Mouse (Mus musculus): ENCODE data around the gene Bckdk. TPM values are rescaled to one million over a fixed set of nuclear protein-coding genes. Genes with fewer than 3 reads are reported as not detected.

The Bckdk gene
- polyA plus RNA-seq, 1 experiment from 2014 or later: 109 TPM

DNA sequence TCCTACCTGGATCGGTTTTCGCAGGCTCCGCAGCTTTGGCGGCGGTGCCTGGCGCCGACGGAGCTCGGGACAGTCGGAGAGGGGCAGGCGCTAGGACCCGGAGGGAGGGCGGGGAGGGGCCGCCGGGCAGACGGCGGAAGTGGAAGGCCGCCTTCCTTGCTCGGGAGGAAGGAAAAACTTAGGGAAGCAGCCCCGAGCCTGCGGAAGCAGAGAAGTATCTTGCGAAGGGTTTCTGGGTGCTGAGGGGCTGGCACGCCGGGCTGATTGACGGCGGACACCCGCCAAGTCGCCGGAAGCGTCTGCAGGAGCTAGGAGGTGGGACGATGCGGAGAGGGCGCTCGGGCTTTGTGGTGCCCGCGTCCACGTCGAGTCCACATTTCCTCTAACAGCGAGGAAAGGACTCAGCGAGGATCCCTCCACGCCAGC is 27.8 kb upstream of the Bckdk start, which contains the start of gene Zfp646:
Gene Zfp646, plus strand, starts transcription at position 181 of the 426 bp plus-strand sequence.
- no peaks in the 10 kb centered on the region for H3K27me3 ChIP-seq (ENCODE audit: control insufficient read depth, insufficient read depth, low read length)
- H3K4me1 ChIP-seq (ENCODE audit: control insufficient read depth, insufficient read depth, low read length): peaks cover 16% of the 10 kb centered on the region
- peaks cover 28% of the 10 kb centered on the region for H3K36me3 ChIP-seq (ENCODE audit: control insufficient read depth, insufficient read depth, low read length)
- no peaks in the 10 kb centered on the region for H3K9me3 ChIP-seq (ENCODE audit: control insufficient read depth, low read length)
- peak within 1 kb of the TSS; percentile 67 for H3K4me2 ChIP-seq (ENCODE audit: low read depth)
- peak within 1 kb of the TSS; percentile 95 for H3K4me3 ChIP-seq (ENCODE audit: low read depth, low read length)
- H3K27ac ChIP-seq (ENCODE audit: low read depth, low read length): peak within 1 kb of the TSS; percentile 98
- under 1% methylated on average over 41 of the region's 41 CpGs for WGBS
- peak within 1 kb of the TSS; percentile 98 for H3K9ac ChIP-seq (ENCODE audit: low read length)
- ATAC-seq (ENCODE audit: insufficient read depth, low FRiP score, low TSS enrichment): peak; percentile 87
- DNase-seq (ENCODE audit: low spot score): peak; percentile 93

DNA sequence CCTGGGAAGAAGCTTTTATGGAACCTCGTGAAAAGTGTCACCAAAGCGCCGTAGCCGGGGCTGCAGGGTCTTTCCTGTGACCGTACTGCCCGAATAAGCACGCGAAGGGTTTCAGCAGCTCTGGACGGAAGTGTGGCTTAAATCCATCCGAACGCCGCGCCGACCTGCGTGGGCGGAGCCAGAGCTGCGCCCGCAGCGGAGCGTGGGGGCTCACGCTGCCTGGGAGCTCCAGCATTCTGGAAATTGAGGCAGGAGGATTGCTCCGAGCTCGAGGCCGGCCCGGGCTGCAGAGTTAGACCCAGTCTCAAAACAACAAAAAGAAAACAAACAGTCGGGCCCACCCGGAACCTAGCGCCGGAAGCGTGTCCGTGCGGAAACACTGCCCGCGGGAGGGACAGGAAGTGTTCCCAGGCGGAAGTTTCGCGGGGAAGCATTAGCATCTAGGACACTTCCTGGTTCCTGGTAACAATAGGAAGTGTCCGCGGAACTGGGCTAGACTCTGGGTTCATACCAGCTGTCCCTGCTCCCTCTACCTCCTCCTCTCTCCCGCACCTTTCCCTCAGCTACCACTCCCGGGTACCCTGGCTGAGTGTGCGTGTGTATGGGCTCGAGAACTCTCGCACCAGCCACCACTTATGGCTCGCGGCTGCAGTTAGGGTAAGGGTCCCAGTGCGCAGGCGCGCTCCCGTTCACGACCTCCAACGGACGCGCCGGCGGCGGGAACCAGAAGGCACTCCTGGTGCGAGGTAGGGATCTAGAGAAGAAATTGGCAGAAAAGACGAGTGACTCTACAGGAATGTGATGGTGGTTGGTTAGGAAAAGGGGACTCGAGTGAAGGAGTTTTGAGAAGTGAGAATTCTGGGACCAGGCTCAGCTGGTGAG is 27.2 kb upstream of the Bckdk start, which contains the start of gene Zfp668:
Gene Zfp668, minus strand, starts transcription at position 362 of the 882 bp plus-strand sequence.
- peak within 1 kb of the TSS; percentile 67 for H3K4me2 ChIP-seq (ENCODE audit: low read depth)
- peaks cover 35% of the 10 kb centered on the region for H3K36me3 ChIP-seq (ENCODE audit: control insufficient read depth, insufficient read depth, low read length)
- ATAC-seq (ENCODE audit: insufficient read depth, low FRiP score, low TSS enrichment) (peak; percentile 63), DNase-seq (ENCODE audit: low spot score) (peak; percentile 92)
- H3K9ac ChIP-seq (ENCODE audit: low read length): peak within 1 kb of the TSS; percentile 98
- under 1% methylated on average over 60 of the region's 60 CpGs for whole genome bisulfite sequencing
- peak within 1 kb of the TSS; percentile 95 for H3K4me3 ChIP-seq (ENCODE audit: low read depth, low read length)
- peak within 1 kb of the TSS; percentile 98 for H3K27ac ChIP-seq (ENCODE audit: low read depth, low read length)
- H3K4me1 ChIP-seq (ENCODE audit: control insufficient read depth, insufficient read depth, low read length): peaks cover 16% of the 10 kb centered on the region
- no peaks in the 10 kb centered on the region for H3K27me3 ChIP-seq (ENCODE audit: control insufficient read depth, insufficient read depth, low read length)
- no peaks in the 10 kb centered on the region for H3K9me3 ChIP-seq (ENCODE audit: control insufficient read depth, low read length)

DNA sequence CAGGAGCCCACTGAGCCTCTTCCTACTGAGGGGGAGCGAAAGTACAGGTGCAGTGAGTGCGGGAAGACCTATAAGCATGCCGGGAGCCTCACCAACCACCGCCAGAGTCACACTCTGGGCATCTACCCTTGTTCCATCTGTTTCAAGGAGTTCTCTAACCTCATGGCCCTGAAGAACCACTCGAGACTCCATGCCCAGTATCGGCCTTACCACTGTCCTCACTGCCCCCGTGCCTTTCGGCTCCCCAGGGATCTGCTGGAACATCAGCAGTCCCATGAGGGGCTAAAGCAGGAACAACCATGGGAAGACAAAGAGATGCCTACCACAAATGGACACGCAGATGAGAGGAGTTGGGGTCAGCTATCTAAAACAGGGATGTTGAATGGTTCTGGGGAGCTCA is 24.6 kb upstream of the Bckdk start:
- H3K27ac ChIP-seq (ENCODE audit: low read depth, low read length): no peak overlapping the region
- no peak overlapping the region for H3K4me3 ChIP-seq (ENCODE audit: low read depth, low read length)
- no peaks in the 10 kb centered on the region for H3K27me3 ChIP-seq (ENCODE audit: control insufficient read depth, insufficient read depth, low read length)
- H3K9ac ChIP-seq (ENCODE audit: low read length): no peak overlapping the region
- DNase-seq (ENCODE audit: low spot score) (no peak), ATAC-seq (ENCODE audit: insufficient read depth, low FRiP score, low TSS enrichment) (no peak)
- peaks cover 9% of the 10 kb centered on the region for H3K4me1 ChIP-seq (ENCODE audit: control insufficient read depth, insufficient read depth, low read length)
- no peak overlapping the region for H3K4me2 ChIP-seq (ENCODE audit: low read depth)
- no peaks in the 10 kb centered on the region for H3K9me3 ChIP-seq (ENCODE audit: control insufficient read depth, low read length)
- H3K36me3 ChIP-seq (ENCODE audit: control insufficient read depth, insufficient read depth, low read length): peaks cover 55% of the 10 kb centered on the region
- 96% methylated on average over 9 of the region's 9 CpGs for WGBS

DNA sequence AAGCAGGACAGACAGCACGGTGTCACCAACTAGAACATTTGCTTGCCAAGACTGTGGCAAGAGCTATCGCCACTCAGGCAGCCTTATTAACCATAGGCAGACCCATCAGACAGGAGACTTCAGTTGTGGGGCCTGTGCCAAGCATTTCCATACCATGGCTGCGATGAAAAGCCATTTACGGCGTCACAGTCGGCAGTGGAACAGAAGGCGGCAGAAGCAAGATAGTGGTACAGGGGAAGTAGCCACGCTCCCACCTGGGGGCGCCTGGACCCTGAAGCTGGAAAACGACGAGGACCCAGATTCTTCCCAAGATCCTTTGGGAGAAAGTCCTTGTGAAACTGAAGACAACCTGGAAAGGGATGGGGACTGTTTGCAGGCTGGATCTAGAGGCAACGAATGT is 23.5 kb upstream of the Bckdk start:
- 92% methylated on average over 12 of the region's 12 CpGs for WGBS
- no peak for ATAC-seq (ENCODE audit: insufficient read depth, low FRiP score, low TSS enrichment)

DNA sequence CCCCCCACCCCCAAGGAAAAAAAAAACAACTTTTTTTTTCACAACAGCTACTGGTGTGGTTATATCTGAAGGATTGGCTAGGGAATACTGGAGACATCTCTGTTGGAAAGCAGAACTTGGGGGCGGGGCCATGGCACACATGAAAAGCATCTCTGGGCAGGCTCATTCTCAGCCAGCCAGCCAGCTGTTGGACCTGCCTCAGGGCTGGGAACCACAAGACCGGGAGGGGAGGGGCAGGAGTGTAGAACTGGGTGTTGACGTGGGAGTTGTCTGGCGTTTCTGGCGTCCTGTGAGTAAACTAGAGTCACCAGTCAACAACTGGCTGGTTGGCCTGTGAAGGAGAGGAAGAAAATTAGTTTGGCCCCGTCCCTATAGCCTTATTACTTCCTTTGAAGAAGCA is 17.9 kb upstream of the Bckdk start:
- DNase-seq (ENCODE audit: low spot score) (no peak), ATAC-seq (ENCODE audit: insufficient read depth, low FRiP score, low TSS enrichment) (no peak)
- no peak overlapping the region for H3K4me2 ChIP-seq (ENCODE audit: low read depth)
- H3K9me3 ChIP-seq (ENCODE audit: control insufficient read depth, low read length): no peaks in the 10 kb centered on the region
- WGBS: 77% methylated on average over 6 of the region's 6 CpGs
- H3K4me1 ChIP-seq (ENCODE audit: control insufficient read depth, insufficient read depth, low read length): no peaks in the 10 kb centered on the region
- H3K27ac ChIP-seq (ENCODE audit: low read depth, low read length): no peak overlapping the region
- H3K27me3 ChIP-seq (ENCODE audit: control insufficient read depth, insufficient read depth, low read length): no peaks in the 10 kb centered on the region
- peaks cover 44% of the 10 kb centered on the region for H3K36me3 ChIP-seq (ENCODE audit: control insufficient read depth, insufficient read depth, low read length)
- H3K4me3 ChIP-seq (ENCODE audit: low read depth, low read length): no peak overlapping the region
- no peak overlapping the region for H3K9ac ChIP-seq (ENCODE audit: low read length)

More for the DNA sequence above, 23.5 kb upstream of the Bckdk start:
- Histone ChIP-seq H3K9ac (ENCODE audit: low read length) (no peak overlapping the region), H3K36me3 (ENCODE audit: control insufficient read depth, insufficient read depth, low read length) (peaks cover 62% of the 10 kb centered on the region), H3K27ac (ENCODE audit: low read depth, low read length) (no peak overlapping the region), H3K9me3 (ENCODE audit: control insufficient read depth, low read length) (no peaks in the 10 kb centered on the region), H3K27me3 (ENCODE audit: control insufficient read depth, insufficient read depth, low read length) (no peaks in the 10 kb centered on the region), H3K4me2 (ENCODE audit: low read depth) (no peak overlapping the region), H3K4me1 (ENCODE audit: control insufficient read depth, insufficient read depth, low read length) (peaks cover 5% of the 10 kb centered on the region; the same call in 1 of the 2 replicates), H3K4me3 (ENCODE audit: low read depth, low read length) (no peak overlapping the region)
- no peak for DNase-seq (ENCODE audit: low spot score)

DNA sequence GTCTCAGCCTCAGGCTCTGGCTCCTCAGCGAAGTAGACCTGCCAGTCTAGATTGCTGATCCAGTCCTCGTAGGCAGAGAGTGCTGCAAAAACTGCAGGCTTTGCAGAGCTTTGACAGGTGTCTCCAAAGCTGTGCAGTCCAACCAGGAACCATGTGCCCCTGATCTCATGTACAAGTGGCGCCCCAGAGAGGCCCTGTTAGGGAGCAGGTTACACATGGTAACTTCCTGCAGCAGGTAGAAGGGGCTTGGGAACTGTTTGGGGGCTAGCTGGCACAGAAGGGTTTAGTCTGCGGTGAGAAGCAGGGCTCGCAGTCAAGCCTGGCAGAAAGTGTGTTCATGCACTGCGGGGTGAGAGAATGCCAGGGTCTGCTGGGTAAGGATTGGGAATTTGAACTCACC is 17.3 kb upstream of the Bckdk start:
- peaks cover 38% of the 10 kb centered on the region for H3K36me3 ChIP-seq (ENCODE audit: control insufficient read depth, insufficient read depth, low read length)
- no peaks in the 10 kb centered on the region for H3K9me3 ChIP-seq (ENCODE audit: control insufficient read depth, low read length)
- no peak overlapping the region for H3K4me2 ChIP-seq (ENCODE audit: low read depth)
- DNase-seq (ENCODE audit: low spot score): no peak
- no peak overlapping the region for H3K9ac ChIP-seq (ENCODE audit: low read length)
- WGBS: 92% methylated on average over 6 of the region's 6 CpGs
- no peaks in the 10 kb centered on the region for H3K27me3 ChIP-seq (ENCODE audit: control insufficient read depth, insufficient read depth, low read length)
- no peak for ATAC-seq (ENCODE audit: insufficient read depth, low FRiP score, low TSS enrichment)
- no peak overlapping the region for H3K27ac ChIP-seq (ENCODE audit: low read depth, low read length)
- no peaks in the 10 kb centered on the region for H3K4me1 ChIP-seq (ENCODE audit: control insufficient read depth, insufficient read depth, low read length)
- H3K4me3 ChIP-seq (ENCODE audit: low read depth, low read length): no peak overlapping the region

DNA sequence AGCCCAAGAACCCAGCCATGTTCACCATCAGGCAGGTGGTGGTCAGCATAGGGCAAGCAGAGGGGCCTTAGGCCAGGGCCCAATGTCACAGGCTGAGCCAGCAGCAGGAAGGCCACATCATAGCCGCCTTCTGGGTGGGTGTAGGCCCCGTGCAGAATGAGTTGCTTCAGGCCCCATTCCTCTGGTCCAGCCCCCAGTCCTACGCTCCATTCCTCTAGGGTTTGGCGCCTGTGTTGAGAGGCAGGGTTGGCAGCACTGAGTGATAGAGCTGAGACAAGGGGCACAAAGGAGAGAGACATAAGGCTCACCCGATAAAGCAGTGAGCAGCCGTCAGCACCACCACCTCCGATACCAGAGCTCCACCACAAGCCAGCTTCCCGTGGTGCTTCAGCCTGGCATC is 16.7 kb upstream of the Bckdk start:
- WGBS: 84% methylated on average over 8 of the region's 8 CpGs
- H3K4me3 ChIP-seq (ENCODE audit: low read depth, low read length): no peak overlapping the region
- H3K4me1 ChIP-seq (ENCODE audit: control insufficient read depth, insufficient read depth, low read length): no peaks in the 10 kb centered on the region
- H3K9ac ChIP-seq (ENCODE audit: low read length): no peak overlapping the region
- ATAC-seq (ENCODE audit: insufficient read depth, low FRiP score, low TSS enrichment): no peak
- no peak overlapping the region for H3K4me2 ChIP-seq (ENCODE audit: low read depth)
- H3K9me3 ChIP-seq (ENCODE audit: control insufficient read depth, low read length): no peaks in the 10 kb centered on the region
- no peak for DNase-seq (ENCODE audit: low spot score)
- no peak overlapping the region for H3K27ac ChIP-seq (ENCODE audit: low read depth, low read length)
- H3K27me3 ChIP-seq (ENCODE audit: control insufficient read depth, insufficient read depth, low read length): no peaks in the 10 kb centered on the region
- peaks cover 33% of the 10 kb centered on the region for H3K36me3 ChIP-seq (ENCODE audit: control insufficient read depth, insufficient read depth, low read length)

DNA sequence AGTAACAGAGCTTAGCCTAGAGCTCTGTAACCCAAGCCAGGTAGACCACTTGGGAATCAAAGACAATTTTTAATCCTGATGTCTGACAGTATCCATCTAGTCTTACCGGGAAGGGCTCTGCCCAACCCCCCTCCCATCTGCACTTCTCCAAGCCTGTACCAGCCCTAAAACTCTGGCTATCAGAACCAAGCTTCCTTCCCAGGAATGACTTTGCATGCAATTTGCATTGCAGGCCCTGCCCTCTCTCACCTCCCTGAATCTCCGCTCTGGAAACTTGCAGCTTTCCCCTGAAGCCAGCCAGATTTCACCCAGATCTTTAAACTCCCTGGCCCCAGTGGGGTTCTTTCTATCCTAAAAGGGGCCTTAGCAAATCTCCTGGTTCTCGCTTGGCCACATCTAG is 16.1 kb upstream of the Bckdk start:
- Histone ChIP-seq H3K9me3 (ENCODE audit: control insufficient read depth, low read length) (no peaks in the 10 kb centered on the region), H3K4me2 (ENCODE audit: low read depth) (no peak overlapping the region), H3K27me3 (ENCODE audit: control insufficient read depth, insufficient read depth, low read length) (no peaks in the 10 kb centered on the region), H3K27ac (ENCODE audit: low read depth, low read length) (no peak overlapping the region), H3K36me3 (ENCODE audit: control insufficient read depth, insufficient read depth, low read length) (peaks cover 27% of the 10 kb centered on the region), H3K4me1 (ENCODE audit: control insufficient read depth, insufficient read depth, low read length) (no peaks in the 10 kb centered on the region), H3K9ac (ENCODE audit: low read length) (no peak overlapping the region), H3K4me3 (ENCODE audit: low read depth, low read length) (no peak overlapping the region)
- no peak for DNase-seq (ENCODE audit: low spot score)
- 83% methylated on average over 3 of the region's 3 CpGs for WGBS
- ATAC-seq (ENCODE audit: insufficient read depth, low FRiP score, low TSS enrichment): no peak

DNA sequence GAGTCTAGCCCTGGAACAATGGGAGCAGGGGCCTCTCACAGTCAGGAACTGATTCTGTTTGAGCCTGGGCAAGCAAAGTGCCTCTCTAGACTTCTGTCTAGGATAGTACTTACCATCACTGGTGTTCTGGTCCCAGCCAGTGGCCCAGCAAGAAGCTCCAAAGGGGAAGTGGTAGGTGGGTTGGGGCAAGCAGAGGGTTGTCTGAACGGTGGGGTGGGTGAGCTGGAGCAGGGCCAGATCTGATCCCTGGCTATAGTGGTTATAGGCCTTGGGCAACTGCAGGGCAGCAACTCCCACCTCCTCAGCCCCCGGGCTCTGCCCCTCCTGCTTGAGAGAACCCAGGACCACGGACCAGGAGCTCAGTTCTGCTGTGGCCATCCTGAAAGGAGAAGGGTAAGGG is 15.1 kb upstream of the Bckdk start:
- no peaks in the 10 kb centered on the region for H3K27me3 ChIP-seq (ENCODE audit: control insufficient read depth, insufficient read depth, low read length)
- peaks cover 18% of the 10 kb centered on the region for H3K36me3 ChIP-seq (ENCODE audit: control insufficient read depth, insufficient read depth, low read length)
- H3K9me3 ChIP-seq (ENCODE audit: control insufficient read depth, low read length): no peaks in the 10 kb centered on the region
- DNase-seq (ENCODE audit: low spot score) (no peak), ATAC-seq (ENCODE audit: insufficient read depth, low FRiP score, low TSS enrichment) (no peak)
- no peaks in the 10 kb centered on the region for H3K4me1 ChIP-seq (ENCODE audit: control insufficient read depth, insufficient read depth, low read length)
- H3K9ac ChIP-seq (ENCODE audit: low read length): no peak overlapping the region
- H3K4me3 ChIP-seq (ENCODE audit: low read depth, low read length): no peak overlapping the region
- H3K27ac ChIP-seq (ENCODE audit: low read depth, low read length): no peak overlapping the region
- 86% methylated on average over 3 of the region's 3 CpGs for WGBS
- H3K4me2 ChIP-seq (ENCODE audit: low read depth): no peak overlapping the region

Data from neural tube, embryonic 11.5 days (tissue).